Mouse (Mus musculus) hindbrain, postnatal 0 days (tissue): ENCODE data around the gene Matn4. TPM values are rescaled to one million over a fixed set of nuclear protein-coding genes. Genes with fewer than 3 reads are reported as not detected.
A peak's percentile ranks its signal among the peaks of the same experiment; 100 is the strongest.
"Not testable (repeated sequence)": the region's sequence is repeated elsewhere in the genome, so short reads cannot be mapped to it uniquely, and the experiment has no call there.

Source experiments
- ATAC-seq: fragments of 200-750 bp; cut with Nextera tagmentation; 2 replicates; pipeline ENCODE4 v1.8.0; 2017; ENCODE audit warnings: mild to moderate bottlenecking, moderate TSS enrichment, moderate library complexity
- DNase-seq: peaks from one replicate; pipeline ENCODE4 v3.0.0-alpha.2; 2015; ENCODE audit warnings: low spot score
- H3K27ac ChIP-seq: fragments of 300-500 bp; sonication (generic); 2 replicates; pipeline ENCODE4 v1.5.1; 2014; ENCODE audit warnings: mild to moderate bottlenecking
- H3K27me3 ChIP-seq: fragments of 300-500 bp; sonication (generic); 2 replicates; pipeline ENCODE4 v1.6.1; 2014; ENCODE audit warnings: low read length, mixed read lengths; ENCODE audit not compliant: insufficient read depth
- H3K36me3 ChIP-seq: fragments of 300-500 bp; sonication (generic); 2 replicates; pipeline ENCODE4 v1.6.1; 2014; ENCODE audit warnings: low read length, mixed read lengths; ENCODE audit not compliant: insufficient read depth
- H3K4me1 ChIP-seq: fragments of 300-500 bp; sonication (generic); 2 replicates; pipeline ENCODE4 v1.6.1; 2014; ENCODE audit warnings: antibody characterized with exemption, low read length, mixed read lengths; ENCODE audit not compliant: insufficient read depth
- H3K4me2 ChIP-seq: fragments of 300-500 bp; sonication (generic); 2 replicates; pipeline ENCODE4 v1.6.1; 2014; ENCODE audit warnings: low read depth, mild to moderate bottlenecking, low read length, moderate library complexity, mixed read lengths
- H3K4me3 ChIP-seq: fragments of 300-500 bp; sonication (generic); 2 replicates; pipeline ENCODE4 v1.5.1; 2014; ENCODE audit warnings: low read length
- H3K9ac ChIP-seq: fragments of 300-500 bp; sonication (generic); replicated peaks from 2 replicates; pipeline ENCODE4 v1.6.1; 2014; ENCODE audit warnings: mild to moderate bottlenecking, low read length, moderate library complexity, mixed read lengths
- H3K9me3 ChIP-seq: fragments of 300-500 bp; sonication (generic); 2 replicates; pipeline ENCODE4 v1.6.1; 2016; ENCODE audit warnings: low read length, mixed read lengths
- CTCF ChIP-seq: IDR thresholded peaks from 2 replicates; pipeline ENCODE4 v1.5.1; 2016; ENCODE audit warnings: antibody characterized with exemption, control low read depth, low read depth
- WGBS: fragments of 180-500 bp; shearing (Covaris S2); extraction: QIAGEN DNeasy Blood & Tissue Kit; methylation state at CpG from one replicate; pipeline ENCODE4 v1.1.7; 2014; 5-methylcytosine and 5-hydroxymethylcytosine counted together
- microRNA-seq, 2 experiments: library from miRNA; unstranded; fragments of <30 nt; microRNA quantifications; one replicate each; pipeline ENCODE4; 2016
- polyA plus RNA-seq: library from polyadenylated mRNA; unstranded; fragments of >200 nt; fragmentation: Nextera tagmentation; extraction: Ambion mirVana; gene quantifications from 2 replicates; pipeline ENCODE4 v1.2.1, GENCODE M21; 2015
- total RNA-seq: library from RNA; depleted of rRNA; stranded (reverse); fragments of >200 nt; gene quantifications from 2 replicates; pipeline ENCODE4 v1.2.3, GENCODE M21; 2014; rRNA removed

The Matn4 gene
- total and polyA plus RNA-seq, 2 experiments from 2014 or later: 4.7 to 8.2 TPM

GRCm38 (mm10) chr2:164348980-164349379 lies 56.0 kb downstream of the Matn4 start:
- WGBS: 94% methylated on average over 3 of the region's 3 CpGs
- no peak for ATAC-seq

GRCm38 (mm10) chr2:164347697-164348096 lies 57.3 kb downstream of the Matn4 start:
- not testable (repeated sequence) for H3K27me3 ChIP-seq, H3K9me3 ChIP-seq, ATAC-seq, H3K4me1 ChIP-seq, H3K4me3 ChIP-seq, H3K9ac ChIP-seq, H3K4me2 ChIP-seq, H3K36me3 ChIP-seq, DNase-seq, H3K27ac ChIP-seq

More at GRCm38 (mm10) chr2:164348980-164349379, 56.0 kb downstream of the Matn4 start:
- Histone ChIP-seq H3K9ac (no peak overlapping the region), H3K4me2 (no peak overlapping the region), H3K27ac (no peak overlapping the region), H3K36me3 (no peaks in the 10 kb centered on the region), H3K9me3 (no peaks in the 10 kb centered on the region), H3K4me3 (no peak overlapping the region), H3K27me3 (no peaks in the 10 kb centered on the region), H3K4me1 (no peaks in the 10 kb centered on the region)
- peak; percentile 30 for DNase-seq
- peak; percentile 43 for TF ChIP-seq CTCF

DNA sequence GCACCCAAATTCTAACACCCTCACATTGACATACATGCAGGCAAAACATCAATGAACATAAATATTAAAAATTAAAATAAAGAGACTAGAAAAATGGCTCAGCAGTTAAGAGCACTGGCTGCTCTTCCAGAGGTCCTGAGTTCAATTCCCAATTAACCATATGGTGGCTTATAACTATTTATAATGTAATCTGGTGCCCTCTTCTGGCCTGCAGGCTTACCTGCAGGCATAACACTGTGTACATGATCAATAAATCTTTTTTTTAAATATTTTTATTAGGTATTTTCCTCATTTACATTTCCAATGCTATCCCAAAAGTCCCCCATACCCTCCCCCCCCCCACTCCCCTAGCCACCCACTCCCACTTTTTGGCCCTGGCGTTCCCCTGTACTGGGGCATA lies 61.2 kb downstream of the Matn4 start:
- H3K27me3 ChIP-seq, H3K4me1 ChIP-seq, DNase-seq, ATAC-seq, H3K36me3 ChIP-seq, H3K4me2 ChIP-seq, H3K9me3 ChIP-seq, H3K27ac ChIP-seq, H3K9ac ChIP-seq, H3K4me3 ChIP-seq: not testable (repeated sequence)
- WGBS: 100% methylated on average over 1 of the region's 1 CpGs

Small RNAs within 50 kb of the gene (microRNA-seq; reads per million reads assigned to microRNA genes)
- 0 reads per million in 2 experiments for gene Mir7678

Other genes with a start within 250 kb of the Matn4 start
- gene Kcns1, start 234.0 kb downstream of the Matn4 start, total RNA-seq: 12.7 and 15.8 TPM in 2 replicates
- 3.0 and 3.3 TPM in 2 replicates for gene Kcns1, start 234.0 kb downstream of the Matn4 start, polyA plus RNA-seq
- gene Wfdc5, start 222.4 kb downstream of the Matn4 start, total RNA-seq: not detected in 2 replicates
- gene Wfdc5, start 222.4 kb downstream of the Matn4 start, polyA plus RNA-seq: not detected in 2 replicates
- not detected in 2 replicates for gene Wfdc12, start 214.6 kb downstream of the Matn4 start, total RNA-seq
- gene Wfdc12, start 214.6 kb downstream of the Matn4 start, polyA plus RNA-seq: not detected in 2 replicates
- not detected in 2 replicates for gene Wfdc15a, start 205.0 kb downstream of the Matn4 start, total RNA-seq
- not detected in 2 replicates for gene Wfdc15a, start 205.0 kb downstream of the Matn4 start, polyA plus RNA-seq
- not detected in 2 replicates for gene Wfdc15b, start 183.5 kb downstream of the Matn4 start, total RNA-seq
- gene Wfdc15b, start 183.5 kb downstream of the Matn4 start, polyA plus RNA-seq: not detected in 2 replicates
- gene Svs2, start 166.7 kb downstream of the Matn4 start, total RNA-seq: not detected in 2 replicates
- gene Svs2, start 166.7 kb downstream of the Matn4 start, polyA plus RNA-seq: not detected in 2 replicates
- not detected in 2 replicates for gene Svs3b, start 148.5 kb downstream of the Matn4 start, total RNA-seq
- gene Svs3b, start 148.5 kb downstream of the Matn4 start, polyA plus RNA-seq: not detected in 2 replicates
- gene Svs4, start 126.7 kb downstream of the Matn4 start, total RNA-seq: not detected in 2 replicates
- not detected in 2 replicates for gene Svs4, start 126.7 kb downstream of the Matn4 start, polyA plus RNA-seq
- not detected in 2 replicates for gene Svs3a, start 115.9 kb downstream of the Matn4 start, total RNA-seq
- gene Svs3a, start 115.9 kb downstream of the Matn4 start, polyA plus RNA-seq: not detected in 2 replicates
- not detected in 2 replicates for gene Svs6, start 88.4 kb downstream of the Matn4 start, total RNA-seq
- not detected in 2 replicates for gene Svs6, start 88.4 kb downstream of the Matn4 start, polyA plus RNA-seq
- gene Svs5, start 72.4 kb downstream of the Matn4 start, total RNA-seq: not detected in 2 replicates
- not detected in 2 replicates for gene Svs5, start 72.4 kb downstream of the Matn4 start, polyA plus RNA-seq
- 4.3 TPM in 1 of 2 replicates, not detected in the other for gene Slpi, start 16.1 kb downstream of the Matn4 start, total RNA-seq
- gene Slpi, start 16.1 kb downstream of the Matn4 start, polyA plus RNA-seq: 0.40 and 0.82 TPM in 2 replicates
- gene Rbpjl, start 2.0 kb downstream of the Matn4 start, total RNA-seq: 0.22 TPM in 1 of 2 replicates, not detected in the other
- 0.14 and 0.21 TPM in 2 replicates for gene Rbpjl, start 2.0 kb downstream of the Matn4 start, polyA plus RNA-seq
- 31.1 and 34.1 TPM in 2 replicates for gene Sdc4, start 38.7 kb upstream of the Matn4 start, total RNA-seq
- gene Sdc4, start 38.7 kb upstream of the Matn4 start, polyA plus RNA-seq: 36.7 and 39.5 TPM in 2 replicates
- 165 and 315 TPM in 2 replicates for gene Sys1, start 51.8 kb upstream of the Matn4 start, total RNA-seq
- 108 and 113 TPM in 2 replicates for gene Sys1, start 51.8 kb upstream of the Matn4 start, polyA plus RNA-seq
- 34.4 and 36.9 TPM in 2 replicates for gene Gm20458, start 55.8 kb upstream of the Matn4 start, total RNA-seq
- 9.6 and 10.8 TPM in 2 replicates for gene Gm20458, start 55.8 kb upstream of the Matn4 start, polyA plus RNA-seq
- gene Trp53tg5, start 68.6 kb upstream of the Matn4 start, total RNA-seq: not detected in 2 replicates
- gene Trp53tg5, start 68.6 kb upstream of the Matn4 start, polyA plus RNA-seq: not detected in 2 replicates
- 29.5 and 30.9 TPM in 2 replicates for gene Dbndd2, start 80.9 kb upstream of the Matn4 start, total RNA-seq
- gene Dbndd2, start 80.9 kb upstream of the Matn4 start, polyA plus RNA-seq: 37.2 and 38.0 TPM in 2 replicates
- gene Pigt, start 92.4 kb upstream of the Matn4 start, total RNA-seq: 118 and 134 TPM in 2 replicates
- 102 and 116 TPM in 2 replicates for gene Pigt, start 92.4 kb upstream of the Matn4 start, polyA plus RNA-seq
- gene Wfdc2, start 157.3 kb upstream of the Matn4 start, total RNA-seq: 1.5 and 2.7 TPM in 2 replicates
- 3.1 and 4.5 TPM in 2 replicates for gene Wfdc2, start 157.3 kb upstream of the Matn4 start, polyA plus RNA-seq
- not detected in 2 replicates for gene Spint3, start 168.3 kb upstream of the Matn4 start, total RNA-seq
- gene Spint3, start 168.3 kb upstream of the Matn4 start, polyA plus RNA-seq: not detected in 2 replicates
- gene Wfdc6a, start 180.3 kb upstream of the Matn4 start, total RNA-seq: 0.31 TPM in 1 of 2 replicates, not detected in the other
- gene Wfdc6a, start 180.3 kb upstream of the Matn4 start, polyA plus RNA-seq: 0.19 and 0.77 TPM in 2 replicates
- not detected in 2 replicates for gene Eppin, start 188.4 kb upstream of the Matn4 start, total RNA-seq
- gene Eppin, start 188.4 kb upstream of the Matn4 start, polyA plus RNA-seq: not detected in 2 replicates
- gene Wfdc6b, start 208.4 kb upstream of the Matn4 start, total RNA-seq: not detected in 2 replicates
- not detected in 2 replicates for gene Wfdc6b, start 208.4 kb upstream of the Matn4 start, polyA plus RNA-seq
- not detected in 2 replicates for gene Wfdc8, start 208.5 kb upstream of the Matn4 start, total RNA-seq
- gene Wfdc8, start 208.5 kb upstream of the Matn4 start, polyA plus RNA-seq: not detected in 2 replicates
- not detected in 2 replicates for gene Wfdc16, start 233.6 kb upstream of the Matn4 start, total RNA-seq
- gene Wfdc16, start 233.6 kb upstream of the Matn4 start, polyA plus RNA-seq: not detected in 2 replicates